Mouse (Mus musculus) megakaryocyte-erythroid progenitor cell, adult 5 weeks (primary cell): ENCODE measurements around the gene Plaa. TPM values are rescaled to one million over a fixed set of nuclear protein-coding genes. Genes with fewer than 3 reads are reported as not detected.

Source experiments
- polyA plus RNA-seq: library from polyadenylated mRNA; stranded (reverse); fragments of >175 nt; gene quantifications from 2 replicates; pipeline ENCODE4 v1.2.3, GENCODE M21; 2012

Gene Plaa
- polyA plus RNA-seq, result 40.9 and 54.4 TPM in 2 replicates

GRCm38 (mm10) chr4:94603031-94603629 lies at the start of gene Plaa:
Gene Plaa (minus strand): TSS chr4:94603244.

GRCm38 (mm10) chr4:94649920-94650319 lies 46.9 kb upstream of the Plaa start, which contains the start of gene Lrrc19:
Gene Lrrc19 (minus strand): TSS chr4:94650144.

GRCm38 (mm10) chr4:94613972-94614626 lies 11.1 kb upstream of the Plaa start, which contains the start of gene Ift74:
Gene Ift74 (plus strand): TSS chr4:94614491.

GRCm38 (mm10) chr4:94556265-94557054 lies 46.6 kb downstream of the Plaa start, which contains the start of the genes Gm10306 and Caap1:
Gene Gm10306 (plus strand): TSS chr4:94556546.
Gene Caap1 (minus strand): TSS chr4:94556796.

Other genes starting within 250 kb of the Plaa start
- not detected in 2 replicates for gene Gm10306, start 46.7 kb downstream of the Plaa start, polyA plus RNA-seq
- 2.8 and 3.5 TPM in 2 replicates for gene Caap1, start 46.4 kb downstream of the Plaa start, polyA plus RNA-seq
- gene Ift74, start 11.2 kb upstream of the Plaa start, polyA plus RNA-seq, result 1.8 and 1.9 TPM in 2 replicates
- not detected in 2 replicates for gene Lrrc19, start 46.9 kb upstream of the Plaa start, polyA plus RNA-seq
- 0.74 and 0.96 TPM in 2 replicates for gene Tek, start 136.0 kb upstream of the Plaa start, polyA plus RNA-seq